Mouse (Mus musculus) urinary bladder, postnatal 36 days (tissue): Measurements from ENCODE around the gene Enpp7.

Source experiments
- DNase-seq, 2 experiments: peaks; one replicate each; pipeline ENCODE4 v3.0.0; 2022; ENCODE audit warnings: low spot score in 2 of 2, mixed read lengths in 1 of 2

Gene Enpp7

DNA sequence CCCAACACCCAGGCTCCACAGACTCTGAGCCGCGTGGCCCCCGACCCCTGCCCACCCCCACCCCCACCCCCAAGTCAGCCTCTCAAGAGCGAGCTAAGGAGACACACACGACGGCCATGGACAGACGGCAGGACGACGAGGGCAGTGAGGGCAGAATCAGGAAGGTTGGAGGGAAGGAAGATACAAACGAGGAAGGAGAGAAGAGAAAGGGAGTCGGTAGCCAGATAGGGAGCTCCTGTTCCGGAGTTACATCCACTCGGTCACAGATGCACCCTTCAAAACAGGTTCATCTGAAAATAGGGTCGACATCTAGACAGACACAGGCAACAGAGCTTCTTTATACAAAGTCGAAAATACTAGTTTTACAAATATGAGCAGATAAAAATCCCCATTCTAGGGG lies 48.5 kb downstream of the Enpp7 start:
- no peak for DNase-seq

DNA sequence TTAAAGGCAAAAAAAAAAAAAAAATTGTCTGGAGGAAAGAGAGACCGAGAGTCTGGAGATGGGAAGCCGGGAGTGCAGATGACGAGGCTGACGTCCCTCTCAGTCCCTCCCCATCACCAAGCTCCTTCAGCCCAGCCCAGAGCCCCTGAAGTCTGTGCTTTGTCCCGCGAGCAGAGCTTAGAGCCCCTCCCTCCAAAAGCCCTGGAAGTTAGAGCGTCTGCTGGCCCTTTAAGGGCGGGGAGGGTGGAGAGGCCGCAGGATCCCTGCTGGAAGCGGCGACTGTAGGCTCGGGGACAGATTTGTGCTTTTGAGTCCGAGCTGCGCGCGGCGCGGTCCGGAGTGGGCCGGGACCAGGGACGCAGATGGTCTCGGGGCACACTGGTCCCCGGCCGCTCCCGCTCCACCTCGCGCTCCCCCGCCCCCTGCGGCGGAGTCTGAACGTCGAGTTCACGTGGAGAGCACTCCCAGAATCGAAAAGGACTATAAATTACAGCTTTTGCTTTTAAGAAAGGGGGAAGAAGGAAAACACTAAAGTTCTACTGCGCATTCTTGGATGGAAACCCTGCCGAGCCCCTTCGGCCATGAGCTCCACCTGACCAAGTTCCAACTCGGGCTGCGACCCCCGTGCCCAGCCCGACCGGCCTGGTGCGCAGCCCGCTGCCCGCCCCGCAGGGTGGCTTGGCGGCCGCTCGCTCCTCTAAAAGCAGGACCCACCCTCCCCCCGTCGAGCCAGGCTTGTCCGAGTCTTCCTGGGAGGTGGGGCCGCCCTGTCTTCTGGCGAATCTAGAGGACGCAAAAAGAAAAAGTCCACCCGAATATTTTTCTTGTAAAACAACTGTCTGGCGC lies 49.2 kb downstream of the Enpp7 start:
- no peak for DNase-seq

DNA sequence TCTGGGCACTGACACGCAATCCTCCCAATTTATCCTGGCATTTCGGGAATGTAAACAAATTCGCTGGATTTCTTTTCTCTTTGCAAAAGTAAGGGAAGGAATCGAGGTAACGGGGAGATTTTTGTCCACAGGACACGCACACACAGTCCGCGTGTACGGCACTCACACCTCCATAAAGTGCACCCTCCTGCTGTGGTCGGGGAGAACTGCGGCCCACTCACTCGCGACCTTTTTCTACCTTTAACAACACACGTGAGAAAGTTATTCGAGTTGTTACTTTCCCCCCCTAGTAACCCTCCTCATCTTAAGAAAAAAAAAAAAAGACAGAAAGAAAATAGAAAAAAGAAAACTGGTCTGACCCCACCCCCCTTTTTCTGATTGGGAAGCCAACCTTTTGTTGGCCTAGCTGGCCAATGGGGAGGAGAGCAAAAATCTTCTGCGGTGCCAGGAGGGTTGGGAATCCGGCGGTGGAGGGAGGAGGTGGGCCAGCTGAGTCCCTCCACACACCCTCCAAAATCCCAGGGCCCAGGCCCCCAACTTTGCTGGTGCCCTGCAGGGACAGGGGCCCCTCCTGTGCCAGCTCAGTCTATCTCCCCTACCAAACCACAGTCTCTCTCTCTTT lies 49.9 kb downstream of the Enpp7 start:
- no peak for DNase-seq

DNA sequence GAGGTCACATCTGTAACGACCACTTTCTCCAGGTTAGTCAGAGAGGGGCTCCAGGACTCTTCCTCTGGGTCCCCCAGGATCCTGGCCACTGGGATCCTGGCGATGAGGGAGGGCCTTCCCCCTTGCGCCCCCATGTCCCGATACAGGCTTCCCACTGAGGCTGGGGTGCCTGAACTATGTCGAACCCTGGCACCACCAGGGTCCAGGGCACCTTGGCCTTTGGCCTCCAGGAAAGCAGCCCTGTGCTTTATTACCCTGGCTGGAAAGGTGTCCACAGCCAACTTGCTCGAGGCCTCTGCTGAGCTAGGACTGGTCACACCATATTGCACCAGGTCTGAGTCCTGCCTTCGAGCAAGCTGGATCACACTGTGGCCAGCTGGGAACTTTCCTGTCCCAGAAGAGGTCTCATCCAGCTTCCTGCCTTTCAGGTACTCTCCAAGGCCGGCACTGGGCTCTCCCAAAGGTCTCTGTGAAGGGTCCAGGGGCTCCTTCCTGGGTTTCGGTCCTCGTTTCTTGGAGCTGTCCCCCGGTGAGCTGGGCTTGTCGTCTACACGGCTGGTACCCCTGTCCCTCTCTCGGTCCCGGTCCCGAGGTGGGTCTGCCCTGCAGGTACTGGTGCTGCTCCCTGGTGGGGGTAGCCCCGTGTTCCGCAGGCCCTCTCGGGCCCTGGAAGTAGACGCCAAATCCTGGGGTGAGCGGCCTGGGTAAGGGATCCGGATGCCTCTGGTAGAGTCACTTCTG lies 50.9 kb downstream of the Enpp7 start:
- DNase-seq = no peak

DNA sequence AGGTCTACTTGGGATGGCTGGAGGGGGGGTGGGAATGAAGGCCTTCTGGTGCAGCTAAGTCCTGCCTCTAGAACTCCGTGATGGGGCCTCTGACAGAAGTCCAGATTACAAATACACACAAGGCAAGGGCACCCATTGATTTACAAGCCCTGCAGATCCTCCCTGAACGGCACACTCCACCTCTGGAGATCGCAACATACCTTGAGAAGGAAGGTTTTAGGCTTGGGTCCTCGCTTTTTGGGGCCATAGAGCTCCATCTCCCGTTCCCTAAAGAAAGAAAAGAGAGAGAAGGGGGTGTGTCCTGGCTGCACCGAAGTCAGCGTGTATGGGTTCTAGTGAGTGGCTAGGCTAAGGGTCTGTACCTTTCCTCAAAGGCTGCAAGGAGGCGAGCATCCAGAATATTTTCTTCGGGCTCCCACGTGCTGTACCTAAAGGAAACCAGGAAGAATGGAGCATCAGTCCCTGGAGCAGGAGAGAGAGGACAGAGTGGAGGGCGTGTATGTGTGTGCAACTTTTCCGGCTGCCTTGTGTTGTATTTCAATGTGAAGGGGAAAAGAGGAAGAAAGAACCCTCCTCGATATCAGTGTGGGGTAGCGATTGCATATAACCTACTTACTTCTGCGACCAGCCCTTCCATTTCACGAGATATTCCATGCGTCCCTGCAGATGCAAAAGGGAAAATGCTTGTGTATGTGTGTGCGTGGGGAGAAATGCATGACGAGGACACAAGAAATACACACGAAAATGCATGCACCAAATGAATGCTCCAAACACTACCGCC lies 51.9 kb downstream of the Enpp7 start:
- DNase-seq = no peak

DNA sequence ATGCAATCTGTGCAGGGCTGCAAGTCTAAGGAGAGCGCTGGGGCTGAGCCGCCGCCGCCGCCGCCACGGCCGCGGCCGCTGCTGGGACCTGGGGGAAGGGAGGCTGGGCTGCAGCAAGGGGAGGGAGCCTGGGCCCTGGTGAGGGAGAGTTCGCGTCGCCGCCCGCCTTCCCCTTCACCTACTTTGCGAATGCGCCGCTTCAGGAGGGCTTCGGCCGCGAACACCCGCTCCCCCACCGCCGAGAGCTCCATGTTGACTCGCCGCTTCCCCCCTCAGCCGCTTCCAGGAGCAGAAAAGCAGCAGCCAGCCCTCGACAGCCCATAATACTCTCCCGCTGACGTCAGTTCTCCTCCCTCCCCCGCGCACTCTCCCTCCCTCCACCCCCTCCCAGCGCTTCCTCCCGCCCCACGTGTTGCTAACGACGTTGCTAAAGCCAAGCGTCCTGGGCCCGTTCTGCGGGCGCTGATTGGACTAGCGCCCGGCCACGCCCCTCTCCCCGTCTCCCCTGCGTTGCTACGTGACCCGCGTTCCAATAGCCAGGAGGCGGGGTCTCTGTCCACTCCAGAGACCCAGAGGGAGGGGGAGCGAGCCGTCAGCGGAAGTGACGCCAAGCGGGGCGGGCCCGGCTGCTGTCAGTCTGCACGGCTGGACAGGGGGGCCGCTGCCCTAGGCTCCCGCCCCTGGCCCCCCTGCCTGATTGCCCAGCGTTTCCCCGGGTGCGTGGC lies 52.8 kb downstream of the Enpp7 start, which contains the start of gene Cbx8:
Gene Cbx8 (minus strand): TSS at position 370 of the 725 bp plus-strand sequence.
- DNase-seq = peak; percentile 98 to 100

DNA sequence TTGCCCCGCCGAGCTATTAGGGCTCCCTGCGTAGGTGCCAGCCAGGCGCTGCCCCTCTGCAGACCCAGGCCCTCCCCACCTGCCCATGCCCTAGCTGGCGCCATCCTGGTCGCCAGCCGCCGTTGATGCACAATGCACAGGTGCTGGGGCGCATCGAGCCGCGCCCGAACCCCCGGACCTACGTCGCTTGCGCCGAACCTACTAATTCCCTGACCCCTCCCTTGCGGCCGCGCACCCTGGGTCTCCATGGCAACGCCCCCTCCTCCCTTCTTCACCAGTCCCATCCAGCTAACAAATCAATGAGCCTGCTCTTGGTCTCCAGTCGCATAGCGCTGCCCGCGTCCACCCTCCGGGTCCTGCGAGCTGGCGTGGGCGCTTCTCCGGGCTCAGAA lies 53.3 kb downstream of the Enpp7 start:
- no peak for DNase-seq

DNA sequence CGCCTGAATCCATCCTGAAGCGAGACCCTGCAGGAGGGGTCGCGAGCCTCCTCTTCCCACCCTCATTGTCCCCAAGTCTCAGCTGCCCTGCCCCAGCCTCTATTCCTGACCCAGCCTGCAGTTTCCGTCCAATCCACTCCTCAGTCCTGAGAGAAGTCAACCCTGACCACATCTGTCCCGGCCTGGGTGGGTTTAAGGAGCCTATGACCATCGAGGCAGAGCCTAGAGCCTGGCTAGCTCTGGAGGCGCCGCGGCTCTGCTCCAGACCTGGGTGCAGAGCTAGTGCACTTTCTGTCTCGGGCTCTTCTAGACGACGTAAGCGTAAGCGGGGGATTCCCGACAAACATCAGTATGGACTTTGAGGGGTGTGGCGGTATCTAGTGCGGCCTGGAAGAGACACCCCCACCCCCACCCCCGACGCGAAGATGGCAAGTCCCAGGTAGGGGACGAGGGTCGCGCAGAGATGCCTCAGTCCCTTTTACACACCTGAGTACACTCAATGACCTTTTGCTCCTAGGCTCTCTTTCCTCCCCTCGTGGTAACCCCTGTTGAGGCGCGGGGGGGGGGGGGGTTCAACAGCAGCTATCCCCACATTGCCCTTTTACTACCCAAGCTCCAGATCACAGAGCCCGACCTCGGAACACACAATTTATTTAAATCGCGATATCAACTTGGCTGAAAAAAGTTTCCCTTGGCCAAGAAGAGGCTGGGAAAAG lies 53.9 kb downstream of the Enpp7 start:
- no peak for DNase-seq
